9 mouse cellular contexts compared by ENCODE assay signal in genomic region chr14:12531101-12531500, GRCm38 (mm10).
A peak's percentile ranks its signal among the peaks of the same experiment; 100 is the strongest.
DNase-seq lines count a peak whose midpoint lies in the region; ATAC-seq and TF ChIP-seq lines count a peak whose summit lies in the region.
"Had no signal": no experiment of that assay in that cellular context is flagged by ENCODE, and none has a peak within 500 bp of the region (broad histone marks: within the 10 kb centered on the region; RNA-seq: fewer than 3 reads in every experiment).

No protein-coding gene starts in this region.

- H3K9ac ChIP-seq in hindbrain, embryonic 16.5 days (ENCODE audit: low read depth, low read length), result no peak overlapping the region
- H3K9ac ChIP-seq in lung, postnatal 0 days (replicated peaks; ENCODE audit: low read depth), result no peak overlapping the region
- H3K9ac ChIP-seq: liver, embryonic 15.5 days had no signal

- peak; percentile 67 for TF ChIP-seq CTCF in lung, postnatal 0 days (IDR thresholded peaks at IDR 0.05)

- TF ChIP-seq EP300 in lung, postnatal 0 days (IDR thresholded peaks at IDR 0.05), result no peak

- peaks cover 4% of the 10 kb centered on the region; the same call in 1 of the 2 replicates for H3K4me1 ChIP-seq in hindbrain, embryonic 16.5 days (ENCODE audit: control insufficient read depth, insufficient read depth, low read depth, low read length)
- H3K4me1 ChIP-seq in lung, postnatal 0 days (ENCODE audit: insufficient read depth, low read depth, low read length), result no peaks in the 10 kb centered on the region
- H3K4me1 ChIP-seq: liver, embryonic 15.5 days had no signal

- no peak overlapping the region for H3K4me3 ChIP-seq in hindbrain, embryonic 16.5 days (ENCODE audit: low read length)
- H3K4me3 ChIP-seq in lung, postnatal 0 days (ENCODE audit: low read depth, low read length), result no peak overlapping the region
- H3K4me3 ChIP-seq: liver, embryonic 15.5 days had no signal

- no peak overlapping the region for H3K27ac ChIP-seq in hindbrain, embryonic 16.5 days (ENCODE audit: low read depth, low read length)
- no peak overlapping the region for H3K27ac ChIP-seq in lung, postnatal 0 days (ENCODE audit: low read length)
- H3K27ac ChIP-seq: liver, embryonic 15.5 days had no signal

- WGBS in hindbrain, embryonic 16.5 days, result 14% methylated on average over 1 of the region's 1 CpGs
- WGBS in lung, postnatal 0 days, result 42% methylated on average over 1 of the region's 1 CpGs

- intact Hi-C loops in gastrocnemius, postnatal 14 days (cut with DNase I; ENCODE audit: low total_unique reads), result loop anchor here (5.0 kb wide), 1 partner anchor 379 kb away; no protein-coding TSS in a partner anchor

- H3K4me2 ChIP-seq in hindbrain, embryonic 16.5 days (ENCODE audit: low read length), result no peak overlapping the region
- H3K4me2 ChIP-seq in lung, postnatal 0 days (replicated peaks; ENCODE audit: low read depth, low read length), result no peak overlapping the region
- H3K4me2 ChIP-seq: liver, embryonic 15.5 days had no signal

- H3K27me3 ChIP-seq in hindbrain, embryonic 16.5 days (replicated peaks; ENCODE audit: control insufficient read depth, insufficient read depth, low read length), result no peaks in the 10 kb centered on the region
- no peaks in the 10 kb centered on the region for H3K27me3 ChIP-seq in lung, postnatal 0 days (replicated peaks; ENCODE audit: insufficient read depth, low read length)
- H3K27me3 ChIP-seq: liver, embryonic 15.5 days had no signal

- DNase-seq in adrenal gland, postnatal 10 days, result peak; percentile 33
- no peak for DNase-seq in adrenal gland, postnatal 4 days (ENCODE audit: low spot score in 2 of 2)
- DNase-seq in right cerebral cortex, adult 18-20 months, result peak; percentile 29
- no peak for DNase-seq in right cerebral cortex, postnatal 25 days
- peak; percentile 25 for DNase-seq in lung, postnatal 0 days (ENCODE audit: low spot score)
- DNase-seq in testis, postnatal 10 days (ENCODE audit: low spot score), result no peak
- DNase-seq in gastrocnemius, postnatal 14 days, result no peak

- peak; percentile 80 for ATAC-seq in hindbrain, embryonic 16.5 days
- ATAC-seq in lung, postnatal 0 days, result no peak

- peaks cover 6% of the 10 kb centered on the region; the same call in 1 of the 2 replicates for H3K36me3 ChIP-seq in hindbrain, embryonic 16.5 days (ENCODE audit: control insufficient read depth, insufficient read depth, low read length)
- H3K36me3 ChIP-seq in lung, postnatal 0 days (ENCODE audit: insufficient read depth, low read length), result no peaks in the 10 kb centered on the region
- H3K36me3 ChIP-seq: liver, embryonic 15.5 days had no signal

- H3K9me3 ChIP-seq in hindbrain, embryonic 16.5 days (ENCODE audit: control insufficient read depth, low read length), result no peaks in the 10 kb centered on the region
- H3K9me3 ChIP-seq in lung, postnatal 0 days (ENCODE audit: low read length), result no peaks in the 10 kb centered on the region
- H3K9me3 ChIP-seq: liver, embryonic 15.5 days had no signal

Comparison
In these comparisons a context has a peak if more than half of its experiments do, and no peak if none do; other contexts are left out.
1. DNase-seq: peak in adrenal gland, postnatal 10 days (single experiment), right cerebral cortex, adult 18-20 months (single experiment) and lung, postnatal 0 days (single experiment); none in adrenal gland, postnatal 4 days (0 of 2), right cerebral cortex, postnatal 25 days (single experiment), testis, postnatal 10 days (single experiment) and gastrocnemius, postnatal 14 days (single experiment).